Mouse (Mus musculus): Measurements from ENCODE around the gene Podxl.

Gene Podxl

DNA sequence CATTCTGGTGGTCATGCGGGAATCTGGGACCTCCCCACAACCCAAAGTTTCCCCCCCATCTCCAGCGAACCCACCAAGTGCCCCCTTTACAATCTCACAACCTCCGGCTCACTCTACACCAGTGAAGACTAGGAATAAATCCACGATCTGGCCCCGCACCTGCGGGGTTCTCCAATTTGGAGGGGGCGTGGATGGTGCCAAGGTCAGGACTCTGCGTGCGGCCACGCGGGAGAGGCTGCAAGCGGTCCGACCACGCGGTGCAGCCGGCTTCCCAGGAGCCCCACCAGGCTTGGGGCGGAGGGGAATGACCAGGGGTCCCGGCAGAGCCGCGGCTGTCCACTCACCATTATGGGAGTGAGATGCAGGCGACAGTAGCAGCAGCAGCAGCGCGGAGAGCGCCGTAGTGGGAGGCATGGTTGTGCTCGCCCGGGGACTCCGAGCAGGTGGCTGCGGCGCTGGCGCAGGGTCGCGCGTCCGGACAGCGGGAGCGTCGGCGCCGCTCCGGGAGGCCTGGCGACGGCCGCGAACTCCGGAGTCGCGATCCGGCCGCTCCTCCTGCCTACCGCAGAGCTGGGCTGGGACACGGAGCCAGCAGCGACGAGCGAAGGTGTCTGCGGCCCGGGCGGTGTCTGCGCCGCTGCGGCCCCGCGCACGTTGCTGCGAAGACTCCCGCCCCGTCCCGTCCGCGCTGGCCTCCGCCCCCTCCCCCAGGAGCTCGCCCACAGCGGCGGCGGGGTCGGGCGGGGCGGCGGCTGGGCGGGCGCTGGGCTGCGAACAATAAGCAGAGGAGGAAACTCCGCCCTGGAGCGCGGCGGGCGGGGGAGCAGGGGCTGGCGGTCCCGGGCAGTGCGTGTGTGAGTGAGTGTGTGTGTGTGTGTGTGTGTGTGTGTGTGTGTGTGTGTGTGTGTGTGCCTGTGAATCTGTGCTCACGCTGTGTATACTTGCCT, at the start of gene Podxl:
Podxl (minus strand) TSS at position 747 of the 947 bp plus-strand sequence.
- peak; percentile 87 to 94 for DNase-seq

GRCm38 (mm10) chr6:31612560-31613270, 48.9 kb upstream of the Podxl start:
- no peak for DNase-seq

- DNase-seq, result no peak
Measured at GRCm38 (mm10) chr6:31606429-31606828, 42.6 kb upstream of the Podxl start.

- DNase-seq, result no peak
Measured at GRCm38 (mm10) chr6:31604629-31605265, 41.0 kb upstream of the Podxl start.

DNA sequence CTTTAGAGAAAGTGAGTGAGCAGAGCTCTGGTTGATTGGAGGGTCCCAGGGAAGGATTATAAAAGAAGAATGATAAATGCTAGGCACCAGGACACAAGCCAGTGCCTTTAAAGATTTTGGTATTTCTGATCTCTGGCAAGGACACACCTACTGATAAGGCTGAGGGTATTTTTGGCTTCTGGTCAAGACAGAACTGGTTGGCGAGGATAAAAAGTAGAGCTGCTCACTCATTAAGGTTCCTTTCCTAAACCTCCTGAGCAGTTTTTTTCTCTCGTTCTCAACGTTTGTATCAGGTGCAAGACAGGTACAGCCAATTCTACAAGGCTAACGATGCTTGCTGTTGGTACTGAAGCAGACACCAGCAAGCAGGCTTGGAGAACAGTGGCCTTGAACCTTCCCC, 38.7 kb upstream of the Podxl start:
- no peak for DNase-seq

DNA sequence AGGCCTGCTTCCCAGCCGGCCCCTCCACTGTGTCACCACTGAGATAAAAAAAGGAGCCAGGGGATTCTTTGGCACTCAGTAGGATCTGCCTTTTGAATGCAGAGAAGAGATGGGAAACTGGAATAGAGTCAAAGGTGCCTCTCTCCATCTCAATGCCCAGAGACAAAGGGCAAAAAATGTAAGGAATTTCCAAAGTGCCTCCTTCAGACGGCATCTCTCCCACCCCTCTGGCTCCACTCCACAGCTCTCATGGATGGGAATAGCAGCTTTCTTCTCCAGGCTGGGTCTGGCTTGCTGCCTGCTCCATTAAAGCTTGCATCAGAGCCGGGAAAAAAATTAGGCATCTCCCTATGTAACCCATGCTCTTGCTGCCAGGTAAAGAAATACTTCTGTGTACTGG, 37.4 kb upstream of the Podxl start:
- peak; percentile 42 to 71 for DNase-seq

- DNase-seq, result peak in 1 of 2 experiments; percentile 50
Measured at GRCm38 (mm10) chr6:31599863-31600262, 36.1 kb upstream of the Podxl start.

- DNase-seq, result no peak
Measured at GRCm38 (mm10) chr6:31598349-31598911, 34.6 kb upstream of the Podxl start.

DNA sequence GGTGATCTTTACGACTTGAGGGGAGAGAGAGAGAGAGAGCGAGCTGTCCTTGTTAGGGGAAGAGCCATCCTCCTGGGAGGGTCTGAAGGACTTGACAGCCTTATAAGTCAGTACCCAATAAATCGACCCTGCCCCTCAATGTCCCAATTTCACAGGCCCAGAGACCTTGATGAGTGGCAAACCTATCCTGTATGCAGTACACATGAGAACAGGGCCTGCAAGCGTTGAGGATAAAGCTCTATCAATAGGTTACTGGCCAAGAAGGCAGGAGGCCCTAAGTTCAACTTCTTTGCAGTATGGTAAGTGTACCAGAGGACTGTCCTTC, 33.3 kb upstream of the Podxl start:
- no peak for DNase-seq

- peak; percentile 69 to 80 for DNase-seq
Measured at GRCm38 (mm10) chr6:31596346-31597135, 32.8 kb upstream of the Podxl start.

DNA sequence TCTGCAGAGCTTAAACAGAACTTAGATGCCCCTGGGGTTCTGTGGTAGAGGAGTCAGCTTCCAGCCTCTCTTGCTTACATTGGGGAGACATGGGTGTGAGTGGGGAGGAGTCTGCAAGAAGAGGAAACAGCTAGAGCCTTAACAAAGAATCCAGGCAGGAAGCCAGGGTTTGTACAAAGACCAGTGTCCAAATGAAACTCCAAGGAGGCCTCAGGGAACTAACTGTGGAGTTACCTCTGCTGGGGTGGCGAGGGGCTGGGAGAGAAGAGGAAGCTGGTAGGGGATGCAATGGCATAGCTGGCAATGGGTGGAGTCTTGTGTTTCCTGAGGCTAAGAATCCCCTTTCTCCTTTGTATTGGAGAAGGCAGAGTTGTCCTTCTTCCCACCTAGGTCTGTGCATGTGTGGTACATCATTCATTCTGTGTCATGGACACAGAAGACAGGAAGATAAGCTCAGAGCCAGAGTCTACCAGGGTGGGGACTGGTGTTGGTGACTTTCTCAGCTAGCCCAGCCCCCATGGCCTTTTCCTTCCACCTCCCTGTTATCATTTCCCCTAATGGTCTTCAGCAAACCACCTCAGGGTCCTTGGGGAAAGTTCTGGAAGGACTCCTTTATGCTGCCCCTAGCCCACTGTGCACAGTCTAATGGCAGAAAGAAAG, 28.9 kb upstream of the Podxl start:
- peak; percentile 63 to 77 for DNase-seq

- no peak for DNase-seq
Measured at GRCm38 (mm10) chr6:31592128-31592527, 28.3 kb upstream of the Podxl start.

DNA sequence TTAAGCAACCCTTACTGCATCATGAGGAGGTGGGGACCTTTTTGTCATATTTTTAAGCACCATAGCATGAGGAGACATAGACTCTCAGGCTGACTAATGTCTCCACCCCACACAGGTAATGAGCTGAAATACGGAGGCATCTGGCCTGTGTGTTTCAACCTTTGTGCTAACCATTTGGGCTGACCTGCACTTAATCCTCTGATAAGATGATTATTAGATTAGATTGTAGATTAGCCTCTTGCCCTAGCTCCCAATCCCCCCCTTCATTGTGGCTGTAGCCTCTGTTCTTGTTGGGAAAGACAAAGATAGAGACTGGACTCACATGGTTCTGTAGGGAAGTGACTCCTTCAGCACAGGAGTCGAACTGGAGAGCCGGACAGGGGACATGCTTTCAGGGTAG, 27.9 kb upstream of the Podxl start:
- DNase-seq, result no peak

- no peak for DNase-seq
Measured at GRCm38 (mm10) chr6:31590754-31591153, 27.0 kb upstream of the Podxl start.

GRCm38 (mm10) chr6:31589268-31589667, 25.5 kb upstream of the Podxl start:
- peak in 1 of 2 experiments; percentile 26 for DNase-seq

- DNase-seq, result peak in 1 of 2 experiments; percentile 69
Measured at GRCm38 (mm10) chr6:31587655-31588054, 23.9 kb upstream of the Podxl start.

- DNase-seq, result no peak
Measured at GRCm38 (mm10) chr6:31586127-31586526, 22.3 kb upstream of the Podxl start.

- DNase-seq, result no peak
Measured at GRCm38 (mm10) chr6:31576151-31576550, 12.4 kb upstream of the Podxl start.

- DNase-seq, result no peak
Measured at GRCm38 (mm10) chr6:31575063-31575462, 11.3 kb upstream of the Podxl start.

DNA sequence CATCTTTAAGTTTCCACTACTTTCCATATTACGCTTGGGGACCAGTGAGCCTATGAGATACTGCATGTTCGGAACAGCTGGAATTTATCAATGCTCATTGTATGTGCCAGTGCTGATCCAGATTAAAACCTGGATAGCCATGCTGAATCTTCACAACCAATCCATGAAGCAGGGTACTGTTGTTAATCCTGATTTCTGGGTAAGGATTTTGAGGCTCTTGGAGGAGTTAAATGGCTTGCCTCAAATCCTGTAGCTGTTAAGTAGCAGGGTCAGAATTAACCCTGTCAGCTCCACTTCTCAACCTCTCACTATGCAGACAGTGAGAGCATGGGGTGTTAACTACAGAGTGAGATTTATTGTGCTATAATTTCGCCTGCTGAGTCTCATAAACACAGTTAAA, 7.7 kb upstream of the Podxl start:
- DNase-seq, result no peak

DNA sequence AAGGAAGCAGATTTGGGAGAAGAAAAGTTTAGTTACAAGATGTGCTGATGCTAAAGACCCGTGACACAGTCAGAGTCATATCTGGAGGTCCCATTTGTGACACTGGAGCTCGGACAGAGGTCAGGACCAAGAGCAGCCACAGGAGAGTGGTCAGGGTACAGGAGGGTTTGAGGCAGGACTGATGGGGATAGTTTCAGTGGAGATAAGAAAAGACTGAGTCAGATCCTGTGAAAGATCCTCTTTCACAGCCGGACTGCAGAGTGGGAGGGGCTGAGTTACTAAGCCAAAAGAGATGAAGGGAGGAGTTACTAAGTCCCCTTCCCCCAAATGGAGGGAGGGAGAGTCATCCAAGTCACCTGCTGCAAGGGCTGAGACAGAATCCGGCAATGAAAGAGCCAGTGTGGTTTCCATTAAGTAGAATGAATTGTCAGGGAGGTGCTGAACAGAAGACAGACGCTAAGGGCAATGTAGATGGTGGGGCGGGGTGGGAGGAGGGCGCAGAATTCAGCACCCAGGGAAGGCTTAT, 4.4 kb upstream of the Podxl start:
- DNase-seq, result no peak

- DNase-seq, result no peak
Measured at GRCm38 (mm10) chr6:31567200-31567599, 3.4 kb upstream of the Podxl start.
